Mouse (Mus musculus) MEL (cell line): Measurements from ENCODE around the gene Elfn2. TPM values are rescaled to one million over a fixed set of nuclear protein-coding genes. Genes with fewer than 3 reads are reported as not detected.

ENCODE experiments used
- DNase-seq: peaks from one replicate; pipeline ENCODE4 v3.0.0; 2011; ENCODE audit warnings: low read depth, low spot score
- H3K27ac ChIP-seq: 2 replicates; pipeline ENCODE4 v1.5.1; 2012; ENCODE audit warnings: low read depth, mild to moderate bottlenecking, control low read depth, low read length, moderate library complexity; ENCODE audit not compliant: control insufficient read depth
- H3K27me3 ChIP-seq, 2 experiments: fragments of 150-350 bp in 1 of 2; sonication (generic) in 1 of 2; 2 replicates each; pipeline ENCODE4 v1.6.1; 2012; ENCODE audit warnings: low read length in 2 of 2, mild to moderate bottlenecking in 2 of 2, improper control_type of control experiment in 1 of 2, moderate library complexity in 1 of 2; ENCODE audit not compliant: insufficient read depth in 2 of 2, control insufficient read depth in 1 of 2
- H3K36me3 ChIP-seq, 2 experiments: 2 replicates each; pipeline ENCODE4 v1.6.1; 2012 to 2014; ENCODE audit warnings: low read length in 2 of 2, improper control_type of control experiment in 1 of 2, inconsistent platforms in 1 of 2, mild to moderate bottlenecking in 1 of 2; ENCODE audit not compliant: insufficient read depth in 2 of 2, control insufficient read depth in 1 of 2
- H3K4me1 ChIP-seq, 2 experiments: fragments of 150-350 bp in 1 of 2; sonication (generic) in 1 of 2; 2 replicates each; pipeline ENCODE4 v1.6.1; 2012; ENCODE audit warnings: low read length in 2 of 2, improper control_type of control experiment in 1 of 2, mild to moderate bottlenecking in 1 of 2; ENCODE audit not compliant: insufficient read depth in 2 of 2, control insufficient read depth in 1 of 2
- H3K4me3 ChIP-seq, 2 experiments: fragments of 150-350 bp in 1 of 2; sonication (generic) in 1 of 2; 2 replicates each; pipeline ENCODE4 v1.5.1; 2012; ENCODE audit warnings: low read depth in 2 of 2, low read length in 2 of 2, mild to moderate bottlenecking in 2 of 2, moderate library complexity in 2 of 2, control low read depth in 1 of 2, improper control_type of control experiment in 1 of 2; ENCODE audit not compliant: control insufficient read depth in 1 of 2, insufficient read depth in 1 of 2
- H3K79me2 ChIP-seq: 2 replicates; pipeline ENCODE4 v1.6.1; 2012; ENCODE audit warnings: mild to moderate bottlenecking, low read length, moderate library complexity; ENCODE audit not compliant: control insufficient read depth, poor library complexity, insufficient read depth
- H3K9ac ChIP-seq: 2 replicates; pipeline ENCODE4 v1.6.1; 2012; ENCODE audit warnings: low read depth, mild to moderate bottlenecking, control low read depth, low read length, moderate library complexity; ENCODE audit not compliant: control insufficient read depth, poor library complexity, severe bottlenecking
- H3K9me3 ChIP-seq: fragments of 150-350 bp; sonication (generic); replicated peaks from 2 replicates; pipeline ENCODE4 v1.6.1; 2012; ENCODE audit warnings: mild to moderate bottlenecking, low read length, improper control_type of control experiment, moderate library complexity; ENCODE audit not compliant: insufficient read depth
- BHLHE40 ChIP-seq: IDR thresholded peaks from 2 replicates; pipeline ENCODE4 v1.6.1; 2012; ENCODE audit warnings: low read depth, mild to moderate bottlenecking, inconsistent platforms, low read length, improper control_type of control experiment, borderline replicate concordance
- CHD1 ChIP-seq: IDR thresholded peaks from 2 replicates; pipeline ENCODE4 v1.6.1; 2012; ENCODE audit warnings: low read depth, mild to moderate bottlenecking, inconsistent platforms, low read length, improper control_type of control experiment
- CHD2 ChIP-seq: IDR thresholded peaks from 2 replicates; pipeline ENCODE4 v1.6.1; 2011; ENCODE audit warnings: low read length, improper control_type of control experiment
- CTCF ChIP-seq, 3 experiments: IDR thresholded peaks in 2 of 3; conservative IDR thresholded peaks in 1 of 3; 2 replicates each; pipeline ENCODE4 v1.5.1; 2011 to 2012; ENCODE audit warnings: low read length in 3 of 3, low read depth in 2 of 3, mild to moderate bottlenecking in 2 of 3, improper control_type of control experiment in 1 of 3, inconsistent platforms in 1 of 3, mixed read lengths in 1 of 3, moderate library complexity in 1 of 3; ENCODE audit not compliant: control insufficient read depth in 1 of 3, insufficient read depth in 1 of 3, poor library complexity in 1 of 3, severe bottlenecking in 1 of 3
- E2F4 ChIP-seq: IDR thresholded peaks from 2 replicates; pipeline ENCODE4 v1.6.1; 2011; ENCODE audit warnings: low read depth, low read length, improper control_type of control experiment, borderline replicate concordance
- ELF1 ChIP-seq: IDR thresholded peaks from 2 replicates; pipeline ENCODE4 v1.6.1; 2014; ENCODE audit warnings: low read depth, mild to moderate bottlenecking, inconsistent platforms, low read length, improper control_type of control experiment, moderate library complexity
- EP300 ChIP-seq, 2 experiments: IDR thresholded peaks; 2 replicates each; pipeline ENCODE4 v1.6.1; 2011; ENCODE audit warnings: improper control_type of control experiment in 2 of 2, low read length in 2 of 2, low read depth in 1 of 2, mild to moderate bottlenecking in 1 of 2
- ETS1 ChIP-seq: IDR thresholded peaks from 2 replicates; pipeline ENCODE4 v1.6.1; 2012; ENCODE audit warnings: low read depth, mild to moderate bottlenecking, inconsistent platforms, low read length, improper control_type of control experiment, moderate library complexity
- GABPA ChIP-seq: IDR thresholded peaks from 2 replicates; pipeline ENCODE4 v1.6.1; 2012; ENCODE audit warnings: low read depth, mild to moderate bottlenecking, inconsistent platforms, low read length, improper control_type of control experiment, moderate library complexity
- GATA1 ChIP-seq: IDR thresholded peaks from 2 replicates; pipeline ENCODE4 v1.6.1; 2011; ENCODE audit warnings: low read depth, low read length, improper control_type of control experiment
- JUND ChIP-seq: IDR thresholded peaks from 2 replicates; pipeline ENCODE4 v1.6.1; 2011; ENCODE audit warnings: low read depth, mild to moderate bottlenecking, improper control_type of control experiment, low read length
- KAT2A ChIP-seq: conservative IDR thresholded peaks from 2 replicates; pipeline ENCODE4 v1.6.1; 2012; ENCODE audit warnings: low read depth, low read length, improper control_type of control experiment, inconsistent platforms
- MAFK ChIP-seq: IDR thresholded peaks from 2 replicates; pipeline ENCODE4 v1.6.1; 2011; ENCODE audit warnings: low read depth, mild to moderate bottlenecking, low read length, improper control_type of control experiment, borderline replicate concordance
- MAX ChIP-seq: IDR thresholded peaks from 2 replicates; pipeline ENCODE4 v1.6.1; 2011; ENCODE audit warnings: low read length, improper control_type of control experiment
- MAZ ChIP-seq: IDR thresholded peaks from 2 replicates; pipeline ENCODE4 v1.6.1; 2012; ENCODE audit warnings: low read depth, mild to moderate bottlenecking, inconsistent platforms, low read length, improper control_type of control experiment
- MEF2A ChIP-seq: IDR thresholded peaks from 2 replicates; pipeline ENCODE4 v1.6.1; 2014; ENCODE audit warnings: low read depth, mild to moderate bottlenecking, inconsistent platforms, low read length, improper control_type of control experiment; ENCODE audit not compliant: poor library complexity, insufficient replicate concordance, severe bottlenecking; ENCODE audit errors: extremely low read depth
- MXI1 ChIP-seq: IDR thresholded peaks from 2 replicates; pipeline ENCODE4 v1.6.1; 2011; ENCODE audit warnings: mild to moderate bottlenecking, low read depth, low read length, improper control_type of control experiment
- MYB ChIP-seq: IDR thresholded peaks from 2 replicates; pipeline ENCODE4 v1.6.1; 2011; ENCODE audit warnings: mild to moderate bottlenecking, low read depth, low read length, improper control_type of control experiment
- MYC ChIP-seq: IDR thresholded peaks from 2 replicates; pipeline ENCODE4 v1.6.1; 2011; ENCODE audit warnings: low read depth, mild to moderate bottlenecking, low read length, improper control_type of control experiment, moderate library complexity
- NELFE ChIP-seq: IDR thresholded peaks from 2 replicates; pipeline ENCODE4 v1.6.1; 2011; ENCODE audit warnings: low read depth, low read length, improper control_type of control experiment
- NRF1 ChIP-seq: IDR thresholded peaks from 2 replicates; pipeline ENCODE4 v1.6.1; 2014; ENCODE audit warnings: low read depth, mild to moderate bottlenecking, inconsistent platforms, low read length, improper control_type of control experiment, moderate library complexity; ENCODE audit not compliant: poor library complexity, insufficient read depth, severe bottlenecking
- POLR2A ChIP-seq, 2 experiments: IDR thresholded peaks; 2 replicates each; pipeline ENCODE4 v1.6.1; 2011 to 2012; ENCODE audit warnings: low read length in 2 of 2, mild to moderate bottlenecking in 2 of 2, control low read depth in 1 of 2, improper control_type of control experiment in 1 of 2, low read depth in 1 of 2, moderate library complexity in 1 of 2; ENCODE audit not compliant: control insufficient read depth in 1 of 2, insufficient read depth in 1 of 2, poor library complexity in 1 of 2
- POLR2AphosphoS2 ChIP-seq: IDR thresholded peaks from 2 replicates; pipeline ENCODE4 v1.6.1; 2011; ENCODE audit warnings: low read length, improper control_type of control experiment
- POLR2AphosphoS5 ChIP-seq: IDR thresholded peaks from 2 replicates; pipeline ENCODE4 v1.6.1; 2012; ENCODE audit warnings: low read depth, borderline replicate concordance, mild to moderate bottlenecking, inconsistent platforms, low read length, moderate library complexity, mixed read lengths
- RAD21 ChIP-seq: IDR thresholded peaks from 2 replicates; pipeline ENCODE4 v1.6.1; 2011; ENCODE audit warnings: mild to moderate bottlenecking, low read depth, low read length, improper control_type of control experiment
- RCOR1 ChIP-seq: IDR thresholded peaks from 2 replicates; pipeline ENCODE4 v1.6.1; 2012; ENCODE audit warnings: low read depth, mild to moderate bottlenecking, inconsistent platforms, low read length, improper control_type of control experiment
- SIN3A ChIP-seq: IDR thresholded peaks from 2 replicates; pipeline ENCODE4 v1.6.1; 2012; ENCODE audit warnings: low read length, improper control_type of control experiment, inconsistent platforms
- SMC3 ChIP-seq: IDR thresholded peaks from 2 replicates; pipeline ENCODE4 v1.6.1; 2011; ENCODE audit warnings: low read depth, low read length, improper control_type of control experiment
- TAL1 ChIP-seq: IDR thresholded peaks from 2 replicates; pipeline ENCODE4 v1.6.1; 2012; ENCODE audit warnings: mild to moderate bottlenecking, inconsistent platforms, low read length, moderate library complexity, mixed read lengths
- TBP ChIP-seq: IDR thresholded peaks from 2 replicates; pipeline ENCODE4 v1.8.0; 2011; ENCODE audit warnings: low read depth, low read length, improper control_type of control experiment
- TCF12 ChIP-seq: IDR thresholded peaks from 2 replicates; pipeline ENCODE4 v1.6.1; 2014; ENCODE audit warnings: low read depth, mild to moderate bottlenecking, inconsistent platforms, low read length, improper control_type of control experiment, moderate library complexity
- UBTF ChIP-seq: IDR thresholded peaks from 2 replicates; pipeline ENCODE4 v1.6.1; 2012; ENCODE audit warnings: low read depth, mild to moderate bottlenecking, inconsistent platforms, low read length, improper control_type of control experiment, moderate library complexity, borderline replicate concordance; ENCODE audit not compliant: insufficient read depth
- USF1 ChIP-seq: IDR thresholded peaks from 2 replicates; pipeline ENCODE4 v1.6.1; 2014; ENCODE audit warnings: low read depth, mild to moderate bottlenecking, inconsistent platforms, low read length, improper control_type of control experiment, moderate library complexity
- USF2 ChIP-seq, 2 experiments: IDR thresholded peaks; 2 replicates each; pipeline ENCODE4 v1.6.1; 2011 to 2012; ENCODE audit warnings: improper control_type of control experiment in 2 of 2, low read length in 2 of 2, borderline replicate concordance in 1 of 2, inconsistent platforms in 1 of 2, low read depth in 1 of 2, mild to moderate bottlenecking in 1 of 2; ENCODE audit not compliant: insufficient read depth in 1 of 2
- ZC3H11A ChIP-seq: IDR thresholded peaks from 2 replicates; pipeline ENCODE4 v1.6.1; 2012; ENCODE audit warnings: low read depth, mild to moderate bottlenecking, inconsistent platforms, low read length, improper control_type of control experiment
- ZKSCAN1 ChIP-seq: IDR thresholded peaks from 2 replicates; pipeline ENCODE4 v1.6.1; 2012; ENCODE audit warnings: low read depth, mild to moderate bottlenecking, inconsistent platforms, low read length, improper control_type of control experiment, moderate library complexity
- ZMIZ1 ChIP-seq: IDR thresholded peaks from 2 replicates; pipeline ENCODE4 v1.6.1; 2012; ENCODE audit warnings: low read depth, mild to moderate bottlenecking, inconsistent platforms, low read length, improper control_type of control experiment, moderate library complexity
- ZNF384 ChIP-seq: IDR thresholded peaks from 2 replicates; pipeline ENCODE4 v1.6.1; 2012; ENCODE audit warnings: low read depth, mild to moderate bottlenecking, inconsistent platforms, low read length, improper control_type of control experiment
- polyA plus RNA-seq, 2 experiments: library from polyadenylated mRNA; stranded (reverse) in 1 of 2; unstranded in 1 of 2; fragments of >175 nt in 1 of 2; fragments of >200 nt in 1 of 2; gene quantifications; 2 replicates each; pipeline versions ENCODE4 v1.2.1 to v1.2.4; 2012; ENCODE audit warnings: low replicate concordance in 2 of 2, low read depth in 1 of 2; ENCODE audit not compliant: insufficient read length in 2 of 2, insufficient read depth in 1 of 2, missing spikeins in 1 of 2
- total RNA-seq: library from RNA; depleted of rRNA; stranded (reverse); fragments of 300-350 nt; gene quantifications from 2 replicates; pipeline ENCODE4 v1.2.3, GENCODE M21; 2012

Elfn2 gene
- total and polyA plus RNA-seq, 3 experiments, result 0.04 to 0.15 TPM; not detected in 1

GRCm38 (mm10) chr15:78720532-78720931 lies 2.0 kb upstream of the Elfn2 start:
- DNase-seq, result peak; percentile 82
- Histone ChIP-seq H3K79me2 (no peaks in the 10 kb centered on the region), H3K36me3 (peaks cover 0 to 3% of the 10 kb centered on the region in 2 experiments; a peak in 1 of 4 replicates), H3K4me3 (no peak overlapping the region), H3K9me3 (no peaks in the 10 kb centered on the region), H3K27me3 (peaks cover 0 to 2% of the 10 kb centered on the region in 2 experiments; a peak in 1 of 4 replicates), H3K9ac (no peak overlapping the region), H3K4me1 (peaks cover 0 to 13% of the 10 kb centered on the region in 2 experiments; a peak in 2 of 4 replicates), H3K27ac (no peak overlapping the region; the same call in 1 of the 2 replicates)
- TF ChIP-seq ELF1, result no peak
- TF ChIP-seq TCF12, result no peak
- TF ChIP-seq ZKSCAN1, result no peak
- no peak for TF ChIP-seq ZNF384
- 0 out of 2 replicates have a peak, but pooled peaks have one; percentile 29 for TF ChIP-seq MYC
- peak; percentile 63 for TF ChIP-seq RCOR1
- peak; percentile 62 for TF ChIP-seq ETS1
- TF ChIP-seq POLR2AphosphoS2, result no peak
- TF ChIP-seq SMC3, result no peak
- TF ChIP-seq CHD2, result no peak
- no peak for TF ChIP-seq ZMIZ1
- TF ChIP-seq RAD21, result no peak
- no peak for TF ChIP-seq GATA1
- no peak for TF ChIP-seq USF2 (IDR thresholded peaks at IDR 0.05; ENCODE audit: borderline replicate concordance in 1 of 2, insufficient read depth in 1 of 2, low read depth in 1 of 2, low read length in 2 of 2)
- no peak for TF ChIP-seq E2F4
- peak; percentile 48; the same call in 1 of the 2 replicates for TF ChIP-seq MAZ
- TF ChIP-seq ZC3H11A, result no peak
- no peak for TF ChIP-seq CHD1
- 0 out of 2 replicates have a peak, but pooled peaks have one; percentile 21 for TF ChIP-seq MYB
- no peak for TF ChIP-seq BHLHE40
- no peak for TF ChIP-seq POLR2A (IDR thresholded peaks at IDR 0.05; ENCODE audit: control insufficient read depth in 1 of 2, insufficient read depth in 1 of 2, low read depth in 1 of 2, low read length in 2 of 2, poor library complexity in 1 of 2)
- no peak for TF ChIP-seq POLR2AphosphoS5
- TF ChIP-seq MXI1, result no peak
- TF ChIP-seq TBP, result no peak
- no peak for TF ChIP-seq NRF1
- TF ChIP-seq KAT2A, result no peak
- no peak for TF ChIP-seq MEF2A
- no peak for TF ChIP-seq UBTF
- TF ChIP-seq SIN3A, result 0 out of 2 replicates have a peak, but pooled peaks have one; percentile 27
- no peak for TF ChIP-seq USF1
- TF ChIP-seq MAX, result 0 out of 2 replicates have a peak, but pooled peaks have one; percentile 35
- peak; percentile 56 for TF ChIP-seq TAL1
- no peak for TF ChIP-seq CTCF (IDR thresholded peaks at IDR 0.05 in 2 of 3, conservative IDR thresholded peaks at IDR 0.05 in 1 of 3; ENCODE audit: control insufficient read depth in 1 of 3, insufficient read depth in 1 of 3, low read depth in 2 of 3, low read length in 3 of 3, poor library complexity in 1 of 3, severe bottlenecking in 1 of 3)
- no peak for TF ChIP-seq JUND
- no peak for TF ChIP-seq NELFE
- TF ChIP-seq GABPA, result no peak
- peak; percentile 36 to 38; a peak in 2 of 4 replicates for TF ChIP-seq EP300 (IDR thresholded peaks at IDR 0.05; ENCODE audit: low read depth in 1 of 2, low read length in 2 of 2)
- TF ChIP-seq MAFK, result no peak
